Mouse (Mus musculus) G1E (cell line): ENCODE results near the gene Tbpl1. TPM values are rescaled to one million over a fixed set of nuclear protein-coding genes. Genes with fewer than 3 reads are reported as not detected.

Experiments used
- ATAC-seq: 2 replicates; pipeline ENCODE4 v1.8.0; 2016; ENCODE audit warnings: mild to moderate bottlenecking; ENCODE audit not compliant: insufficient number of reproducible peaks, poor library complexity, low FRiP score, severe bottlenecking; ENCODE audit errors: extremely low read depth
- DNase-seq: peaks from one replicate; pipeline ENCODE4 v3.0.0; 2012; ENCODE audit warnings: low spot score
- H3K27me3 ChIP-seq: 2 replicates; pipeline ENCODE4 v1.6.1; 2012; ENCODE audit warnings: mild to moderate bottlenecking, low read length, inconsistent platforms; ENCODE audit not compliant: insufficient read depth
- H3K36me3 ChIP-seq: replicated peaks from 2 replicates; pipeline ENCODE3; 2012; ENCODE audit warnings: mild to moderate bottlenecking, inconsistent platforms
- H3K4me1 ChIP-seq: 2 replicates; pipeline ENCODE4 v1.6.1; 2012; ENCODE audit warnings: low read depth, low read length, inconsistent platforms, mixed read lengths; ENCODE audit not compliant: insufficient read depth
- H3K4me3 ChIP-seq: 2 replicates; pipeline ENCODE4 v1.5.1; 2012; ENCODE audit warnings: low read depth, mild to moderate bottlenecking, inconsistent platforms, low read length, moderate library complexity, mixed read lengths
- H3K9me3 ChIP-seq: replicated peaks from 2 replicates; pipeline ENCODE4 v1.6.1; 2012; ENCODE audit warnings: inconsistent platforms
- CTCF ChIP-seq: IDR thresholded peaks from 2 replicates; pipeline ENCODE4 v1.5.1; 2012; ENCODE audit warnings: low read depth, low read length, inconsistent platforms, mixed read lengths
- GATA1 ChIP-seq: IDR thresholded peaks from 2 replicates; pipeline ENCODE4 v1.6.1; 2012; ENCODE audit warnings: borderline replicate concordance, low read length, inconsistent platforms, mixed read lengths
- GATA2 ChIP-seq: IDR thresholded peaks from 2 replicates; pipeline ENCODE4 v1.6.1; 2012; ENCODE audit warnings: low read depth, low read length, inconsistent platforms, borderline replicate concordance
- POLR2AphosphoS5 ChIP-seq: IDR thresholded peaks from 2 replicates; pipeline ENCODE4 v1.6.1; 2012; ENCODE audit warnings: low read depth, low read length, inconsistent platforms; ENCODE audit not compliant: insufficient replicate concordance
- TAL1 ChIP-seq: conservative IDR thresholded peaks from 2 replicates; pipeline ENCODE4 v1.6.1; 2012; ENCODE audit warnings: low read depth, low read length, inconsistent platforms, mixed read lengths
- polyA plus RNA-seq: library from polyadenylated mRNA; stranded (reverse); fragments of >175 nt; gene quantifications from 2 replicates; pipeline ENCODE4 v1.2.3, GENCODE M21; 2012
- total RNA-seq, 2 experiments: library from RNA; stranded (forward) in 1 of 2; stranded (reverse) in 1 of 2; fragments of 200-1000 nt in 1 of 2; fragments of >200 nt in 1 of 2; fragmentation: Nextera tagmentation in 1 of 2; gene quantifications; 2 replicates each; pipeline ENCODE4 v1.2.3; 2014 to 2017

Tbpl1 gene
- total and polyA plus RNA-seq, 3 experiments, result 55.1 to 94.5 (median 85.1) TPM

- Histone ChIP-seq H3K4me1 (peaks cover 8% of the 10 kb centered on the region), H3K4me3 (no peak overlapping the region), H3K36me3 (peaks cover 58% of the 10 kb centered on the region), H3K9me3 (no peaks in the 10 kb centered on the region), H3K27me3 (no peaks in the 10 kb centered on the region)
- no peak for DNase-seq
- no peak for ATAC-seq
- TF ChIP-seq GATA1 (no peak), GATA2 (no peak), POLR2AphosphoS5 (no peak), TAL1 (no peak), CTCF (no peak)
Measured at GRCm38 (mm10) chr10:22700773-22701172, 31.0 kb downstream of the Tbpl1 start.

GRCm38 (mm10) chr10:22699487-22700335 lies 32.0 kb downstream of the Tbpl1 start:
- Histone ChIP-seq H3K4me3 (no peak overlapping the region), H3K9me3 (no peaks in the 10 kb centered on the region), H3K27me3 (no peaks in the 10 kb centered on the region), H3K36me3 (peaks cover 50% of the 10 kb centered on the region), H3K4me1 (peaks cover 8% of the 10 kb centered on the region)
- no peak for DNase-seq
- TF ChIP-seq GATA2 (no peak), CTCF (no peak), POLR2AphosphoS5 (no peak), GATA1 (no peak), TAL1 (no peak)
- no peak; the same call in 1 of the 2 replicates for ATAC-seq

GRCm38 (mm10) chr10:22698158-22698953 lies 33.4 kb downstream of the Tbpl1 start:
- Histone ChIP-seq H3K4me3 (no peak overlapping the region), H3K27me3 (no peaks in the 10 kb centered on the region), H3K9me3 (no peaks in the 10 kb centered on the region), H3K36me3 (peaks cover 38% of the 10 kb centered on the region), H3K4me1 (peaks cover 8% of the 10 kb centered on the region)
- DNase-seq, result no peak
- no peak for ATAC-seq
- TF ChIP-seq GATA2 (no peak), POLR2AphosphoS5 (no peak), TAL1 (no peak), GATA1 (no peak), CTCF (no peak)

DNA sequence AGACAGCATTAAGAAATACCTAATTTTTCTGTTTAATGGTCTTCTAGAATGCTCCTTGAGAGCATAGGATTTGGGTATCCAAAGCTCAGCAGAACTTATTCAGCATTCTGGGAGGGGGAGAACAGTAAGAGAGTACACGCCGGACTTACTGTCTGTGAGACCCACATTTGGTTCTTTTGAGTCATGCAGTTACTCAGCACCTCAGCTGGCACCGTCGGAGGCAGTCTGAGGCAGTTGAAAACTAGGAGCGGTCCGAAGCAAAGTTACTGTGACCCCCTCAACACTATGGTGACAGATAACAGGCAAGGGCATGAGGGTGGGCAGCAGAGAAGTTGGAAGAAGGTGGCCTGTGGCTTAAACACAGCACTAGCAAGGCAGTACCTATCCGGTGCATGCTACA lies 34.9 kb downstream of the Tbpl1 start:
- peaks cover 8% of the 10 kb centered on the region for H3K4me1 ChIP-seq
- ATAC-seq (no peak), DNase-seq (no peak)
- H3K4me3 ChIP-seq, result no peak overlapping the region
- TF ChIP-seq CTCF, result no peak
- peaks cover 26% of the 10 kb centered on the region for H3K36me3 ChIP-seq
- H3K27me3 ChIP-seq, result no peaks in the 10 kb centered on the region
- no peaks in the 10 kb centered on the region for H3K9me3 ChIP-seq

GRCm38 (mm10) chr10:22696236-22696635 lies 35.5 kb downstream of the Tbpl1 start:
- Histone ChIP-seq H3K36me3 (peaks cover 21% of the 10 kb centered on the region), H3K9me3 (no peaks in the 10 kb centered on the region), H3K4me1 (peaks cover 8% of the 10 kb centered on the region), H3K4me3 (no peak overlapping the region), H3K27me3 (no peaks in the 10 kb centered on the region)
- DNase-seq (no peak), ATAC-seq (no peak)
- TF ChIP-seq GATA2 (no peak), POLR2AphosphoS5 (no peak), TAL1 (no peak), CTCF (no peak), GATA1 (no peak)

- Histone ChIP-seq H3K4me3 (no peak overlapping the region), H3K27me3 (peaks cover 11% of the 10 kb centered on the region), H3K4me1 (no peaks in the 10 kb centered on the region), H3K9me3 (no peaks in the 10 kb centered on the region), H3K36me3 (no peaks in the 10 kb centered on the region)
- ATAC-seq (no peak), DNase-seq (no peak)
- TF ChIP-seq TAL1 (no peak), CTCF (no peak), POLR2AphosphoS5 (no peak), GATA1 (no peak), GATA2 (no peak)
Measured at GRCm38 (mm10) chr10:22675848-22676630, 55.7 kb downstream of the Tbpl1 start.
